Mouse (Mus musculus) MEL (cell line): ENCODE results near the gene Acot7.

ENCODE experiments used
- EP300 ChIP-seq, 2 experiments: IDR thresholded peaks; 2 replicates each; pipeline ENCODE4 v1.6.1; 2011; ENCODE audit warnings: improper control_type of control experiment in 2 of 2, low read length in 2 of 2, low read depth in 1 of 2, mild to moderate bottlenecking in 1 of 2
- GABPA ChIP-seq: IDR thresholded peaks from 2 replicates; pipeline ENCODE4 v1.6.1; 2012; ENCODE audit warnings: low read depth, mild to moderate bottlenecking, inconsistent platforms, low read length, improper control_type of control experiment, moderate library complexity
- MEF2A ChIP-seq: IDR thresholded peaks from 2 replicates; pipeline ENCODE4 v1.6.1; 2014; ENCODE audit warnings: low read depth, mild to moderate bottlenecking, inconsistent platforms, low read length, improper control_type of control experiment; ENCODE audit not compliant: poor library complexity, insufficient replicate concordance, severe bottlenecking; ENCODE audit errors: extremely low read depth
- SIN3A ChIP-seq: IDR thresholded peaks from 2 replicates; pipeline ENCODE4 v1.6.1; 2012; ENCODE audit warnings: low read length, improper control_type of control experiment, inconsistent platforms
- ZNF384 ChIP-seq: IDR thresholded peaks from 2 replicates; pipeline ENCODE4 v1.6.1; 2012; ENCODE audit warnings: low read depth, mild to moderate bottlenecking, inconsistent platforms, low read length, improper control_type of control experiment

DNA sequence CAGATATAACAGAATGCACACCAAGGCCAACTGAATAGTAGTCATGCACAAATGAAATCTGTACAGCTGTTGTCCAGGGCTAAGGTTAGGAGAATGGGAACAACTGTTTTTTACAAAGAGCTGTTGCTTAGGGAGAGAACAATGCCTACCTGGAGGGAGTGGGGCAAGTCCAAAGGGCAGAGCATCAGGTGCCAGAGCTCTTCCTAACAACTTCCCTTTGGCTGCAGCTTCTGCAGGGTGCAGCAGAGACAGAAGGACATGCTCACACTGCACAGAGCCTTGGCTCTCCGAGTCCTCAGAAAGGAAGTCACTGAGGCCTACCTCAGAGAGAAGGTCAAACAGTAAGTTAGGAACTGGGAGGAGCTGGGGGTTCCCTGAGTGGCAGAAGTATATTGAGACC lies 21.7 kb downstream of the Acot7 start:
- TF ChIP-seq EP300 (IDR thresholded peaks at IDR 0.05; ENCODE audit: low read depth in 1 of 2, low read length in 2 of 2) (no peak), GABPA (no peak), ZNF384 (no peak), MEF2A (no peak), SIN3A (no peak)
